In the genomic region with DNA sequence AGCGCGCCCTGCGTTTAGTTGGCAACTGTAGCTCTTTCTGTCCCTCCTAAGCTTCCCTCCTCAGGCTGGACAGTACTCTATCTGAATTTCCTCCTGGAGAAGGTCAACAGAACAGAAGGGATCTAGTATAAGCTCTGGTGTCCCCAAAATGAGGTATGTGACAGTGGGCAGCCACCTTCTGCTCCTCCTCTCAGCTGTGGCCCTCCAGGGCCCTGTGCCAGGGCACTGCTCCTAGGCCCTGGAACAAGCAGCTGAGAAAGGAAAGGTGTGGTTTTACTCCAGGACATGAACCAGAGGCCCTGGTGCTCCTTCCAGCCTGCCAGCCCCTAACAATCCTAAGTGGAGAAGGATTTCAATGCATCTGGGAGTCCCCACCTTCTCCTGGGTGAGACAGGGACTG, we compare ENCODE assay signal across 22 mouse cellular contexts. TPM values are rescaled to one million over a fixed set of nuclear protein-coding genes. Genes with fewer than 3 reads are reported as not detected.
A peak's percentile ranks its signal among the peaks of the same experiment; 100 is the strongest.
DNase-seq lines count a peak whose midpoint lies in the region; ATAC-seq and TF ChIP-seq lines count a peak whose summit lies in the region.
"Had no signal": no experiment of that assay in that cellular context is flagged by ENCODE, and none has a peak within 500 bp of the region (broad histone marks: within the 10 kb centered on the region; RNA-seq: fewer than 3 reads in every experiment).

No protein-coding gene starts in this region.

- no peaks in the 10 kb centered on the region for H3K36me3 ChIP-seq in hindbrain, postnatal 0 days (ENCODE audit: insufficient read depth, low read length)
- H3K36me3 ChIP-seq: embryonic facial prominence, embryonic 12.5 days; forebrain, embryonic 12.5 days; G1E; heart, embryonic 13.5 days; hindbrain, embryonic 12.5 days had no signal

- no peaks in the 10 kb centered on the region for H3K9me3 ChIP-seq in hindbrain, postnatal 0 days (ENCODE audit: low read length)
- H3K9me3 ChIP-seq: embryonic facial prominence, embryonic 12.5 days; forebrain, embryonic 12.5 days; heart, embryonic 13.5 days; hindbrain, embryonic 12.5 days had no signal

- no peak overlapping the region for H3K4me2 ChIP-seq in hindbrain, postnatal 0 days (ENCODE audit: low read depth, low read length)
- H3K4me2 ChIP-seq: embryonic facial prominence, embryonic 12.5 days; forebrain, embryonic 12.5 days; heart, embryonic 13.5 days; hindbrain, embryonic 12.5 days had no signal

- H3K27me3 ChIP-seq in hindbrain, postnatal 0 days (ENCODE audit: insufficient read depth, low read length) = no peaks in the 10 kb centered on the region
- H3K27me3 ChIP-seq: embryonic facial prominence, embryonic 12.5 days; forebrain, embryonic 12.5 days; hindbrain, embryonic 12.5 days had no signal

- ATAC-seq in cerebellum, adult (ENCODE audit: insufficient number of reproducible peaks, low FRiP score, low TSS enrichment) = peak; percentile 70; the same call in 1 of the 2 replicates
- ATAC-seq in hindbrain, postnatal 0 days = no peak
- ATAC-seq: CD4-positive, CD25-positive, alpha-beta regulatory T cell, adult 4 months; forebrain, embryonic 16.5 days; hindbrain, embryonic 16.5 days had no signal

- no peak for DNase-seq in cerebellum, postnatal 4 days (ENCODE audit: low spot score in 2 of 2)
- DNase-seq in cerebellum, adult 11-12 months = peak; percentile 72
- DNase-seq in cerebellum, adult 9-10 months = peak; percentile 65
- peak; percentile 59 to 69 for DNase-seq in cerebellum, postnatal 25 days
- no peak for DNase-seq in neural tube, embryonic 10.5 days (ENCODE audit: extremely low spot score, low spot score)
- no peak for DNase-seq in lung, adult 18-20 months
- DNase-seq in hindbrain, postnatal 0 days (ENCODE audit: low spot score) = no peak
- DNase-seq: adrenal gland, adult 8-10 months; adrenal gland, postnatal 36 days; B cell, adult 2 months; gastrocnemius, postnatal 10 days; heart, postnatal 4 days; kidney, adult 18-20 months had no signal

- H3K9ac ChIP-seq in hindbrain, postnatal 0 days (replicated peaks; ENCODE audit: low read length) = no peak overlapping the region
- H3K9ac ChIP-seq: embryonic facial prominence, embryonic 12.5 days; forebrain, embryonic 12.5 days; heart, embryonic 13.5 days; hindbrain, embryonic 12.5 days had no signal

- 0 out of 2 replicates have a peak, but pooled peaks cover 9% of the 10 kb centered on the region for H3K4me1 ChIP-seq in hindbrain, postnatal 0 days (ENCODE audit: insufficient read depth, low read length)
- H3K4me1 ChIP-seq: embryonic facial prominence, embryonic 12.5 days; heart, embryonic 13.5 days had no signal

- WGBS in hindbrain, postnatal 0 days = 84% methylated on average over 3 of the region's 3 CpGs

- no peak overlapping the region for H3K27ac ChIP-seq in hindbrain, postnatal 0 days
- H3K27ac ChIP-seq: embryonic facial prominence, embryonic 12.5 days; forebrain, embryonic 12.5 days; heart, embryonic 13.5 days; hindbrain, embryonic 12.5 days had no signal

- TF ChIP-seq CTCF in hindbrain, postnatal 0 days (IDR thresholded peaks at IDR 0.05; ENCODE audit: low read depth) = no peak

- no peak overlapping the region for H3K4me3 ChIP-seq in hindbrain, postnatal 0 days (ENCODE audit: low read length)
- H3K4me3 ChIP-seq: embryonic facial prominence, embryonic 12.5 days; forebrain, embryonic 12.5 days; heart, embryonic 13.5 days; hindbrain, embryonic 12.5 days had no signal

RNA-seq across cellular contexts. Expression of a gene that starts 51.1 kb away (rescaled TPM):
- 101 and 118 TPM in 2 replicates for total RNA-seq in hindbrain, postnatal 0 days (2014; rRNA removed)
- polyA plus RNA-seq in hindbrain, postnatal 0 days (2015; fragmentation: Nextera tagmentation; extraction: Ambion mirVana) = 72.1 and 80.3 TPM in 2 replicates
- polyA plus RNA-seq: CD4-positive, CD25-positive, alpha-beta regulatory T cell, adult 4 months; G1E had no signal

Comparison
In these comparisons a context has a peak if more than half of its experiments do, and no peak if none do; other contexts are left out.
1. DNase-seq: peak in cerebellum, adult 11-12 months (single experiment), cerebellum, adult 9-10 months (single experiment) and cerebellum, postnatal 25 days (2 of 2); none in cerebellum, postnatal 4 days (0 of 2), neural tube, embryonic 10.5 days (single experiment), lung, adult 18-20 months (0 of 2) and hindbrain, postnatal 0 days (single experiment).